Mouse (Mus musculus) A20 (cell line): ENCODE measurements around the gene Cd22.
"Not testable (repeated sequence)": the region's sequence is repeated elsewhere in the genome, so short reads cannot be mapped to it uniquely, and the experiment has no call there.

Experiments
- DNase-seq: peaks from one replicate; pipeline ENCODE4 v3.0.0-alpha.2; 2011; ENCODE audit warnings: low read depth, low spot score

Gene Cd22

DNA sequence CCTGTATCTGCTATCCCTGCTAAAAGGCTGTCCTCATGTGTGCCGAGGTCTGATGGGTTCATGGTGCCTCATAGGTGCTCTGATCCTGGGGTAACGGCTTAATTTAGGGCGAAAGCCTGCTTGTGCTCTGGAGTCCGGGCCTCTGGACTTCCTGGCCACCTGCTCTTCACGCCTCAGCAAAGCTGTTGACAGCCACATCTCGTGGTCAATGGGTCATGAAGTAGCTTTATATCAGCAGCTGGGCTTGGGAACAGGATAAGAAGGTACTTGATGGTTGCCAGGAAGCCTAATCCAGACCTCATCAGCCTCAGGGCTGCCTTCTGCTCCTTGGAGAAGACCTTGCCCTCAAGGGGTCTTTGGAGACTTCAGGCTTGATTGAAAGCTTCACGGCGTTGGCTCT lies 16.8 kb downstream of the Cd22 start:
- peak; percentile 85 for DNase-seq

DNA sequence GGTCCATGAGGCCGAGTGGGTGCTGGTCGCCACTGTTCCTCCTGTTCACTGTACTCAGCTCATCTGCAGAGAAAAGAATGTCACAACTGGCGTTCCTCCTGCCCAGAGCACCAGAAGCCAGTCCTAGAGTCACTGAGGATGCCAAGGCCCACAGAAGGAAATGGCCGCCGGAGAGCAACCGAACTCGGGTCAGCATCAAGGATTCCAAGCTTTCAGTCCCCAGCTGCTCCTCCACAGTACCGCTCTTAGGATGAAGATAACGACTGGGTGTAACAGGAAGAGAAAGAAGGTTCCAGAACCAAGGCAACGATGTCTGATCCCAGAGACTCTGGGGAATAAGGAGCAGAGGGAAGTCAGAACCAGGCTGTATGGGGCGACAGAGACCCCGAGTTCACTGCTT lies 18.7 kb downstream of the Cd22 start, which contains the start of gene Ffar1:
Ffar1 (minus strand) TSS at position 101 of the 400 bp plus-strand sequence.
- DNase-seq: no peak

DNA sequence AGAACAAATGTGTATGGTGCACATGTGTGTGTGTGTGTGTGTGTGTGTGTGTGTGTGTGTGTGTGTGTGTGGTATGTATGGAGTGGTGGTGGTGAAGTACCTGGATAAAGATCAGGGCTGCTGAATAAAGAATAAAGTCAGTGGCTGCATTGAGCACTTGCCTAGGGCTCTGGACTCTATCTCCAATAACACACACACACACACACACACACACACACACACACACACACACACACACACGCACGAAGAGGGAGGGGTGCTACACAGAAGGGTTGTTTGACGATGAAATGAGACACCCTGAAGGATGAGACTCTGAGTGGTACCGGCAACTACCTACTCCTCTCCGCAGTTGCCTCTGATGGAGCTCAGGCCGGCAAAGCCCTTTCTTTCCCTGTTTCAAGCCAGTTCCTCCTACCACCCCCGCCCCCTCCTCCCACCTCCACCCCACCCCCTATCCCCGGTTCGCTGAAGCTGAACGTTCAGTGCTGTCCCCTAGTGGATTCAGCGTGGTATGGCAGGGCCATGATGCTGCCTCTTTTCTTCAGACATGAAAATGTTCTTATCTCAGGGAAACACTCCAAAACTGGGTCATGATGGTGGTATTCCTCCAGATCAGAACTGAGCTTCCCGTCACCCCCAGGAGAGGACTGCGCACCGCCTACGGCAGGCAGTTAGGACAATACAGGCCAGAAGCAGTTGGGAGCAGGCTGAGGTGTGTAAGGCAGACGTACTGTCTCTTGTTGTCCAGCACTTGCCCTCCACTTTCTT lies 20.3 kb downstream of the Cd22 start:
- DNase-seq: peak; percentile 56

DNA sequence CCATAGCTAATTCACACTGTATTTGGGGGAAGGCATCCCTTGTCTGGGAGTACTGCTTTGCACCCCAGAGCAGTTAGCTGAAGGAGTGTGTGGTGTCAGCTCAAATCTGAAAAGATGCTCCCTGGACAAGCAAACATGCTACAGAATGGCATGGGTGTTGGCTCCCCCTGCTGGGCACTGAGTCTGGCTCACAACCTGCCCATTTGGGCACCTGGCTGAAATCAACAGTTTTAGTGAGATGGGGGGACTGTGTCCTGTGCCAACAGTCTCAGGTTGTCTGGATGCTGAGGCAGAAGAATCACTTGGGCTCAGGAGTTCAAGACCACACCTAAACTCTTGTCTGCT lies 20.9 kb downstream of the Cd22 start:
- DNase-seq: peak; percentile 90

GRCm38 (mm10) chr7:30857746-30858145 lies 22.4 kb downstream of the Cd22 start:
- DNase-seq: peak; percentile 66

GRCm38 (mm10) chr7:30856078-30856477 lies 24.1 kb downstream of the Cd22 start, which contains the start of gene Ffar3:
Gene Ffar3, minus strand, starts transcription at chr7:30856178.
- no peak for DNase-seq

DNA sequence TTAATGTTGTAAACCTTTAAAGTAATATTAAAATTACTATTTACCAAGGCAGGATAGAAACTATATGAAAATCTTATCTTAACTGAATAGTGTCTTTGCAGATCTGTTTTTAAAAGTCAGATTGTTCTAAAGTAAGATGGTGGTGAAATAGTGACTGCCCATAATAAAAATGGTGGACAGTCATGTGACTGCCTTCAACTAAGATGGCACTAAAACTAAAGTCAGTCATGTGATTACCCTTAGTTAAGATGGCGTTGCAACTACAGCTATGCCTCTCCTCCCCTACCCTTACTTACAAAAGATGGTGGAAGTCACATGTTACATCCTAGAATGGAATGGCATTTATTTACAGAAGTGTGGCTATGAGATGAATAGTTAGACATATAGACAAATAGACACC lies 28.7 kb downstream of the Cd22 start:
- no peak for DNase-seq

DNA sequence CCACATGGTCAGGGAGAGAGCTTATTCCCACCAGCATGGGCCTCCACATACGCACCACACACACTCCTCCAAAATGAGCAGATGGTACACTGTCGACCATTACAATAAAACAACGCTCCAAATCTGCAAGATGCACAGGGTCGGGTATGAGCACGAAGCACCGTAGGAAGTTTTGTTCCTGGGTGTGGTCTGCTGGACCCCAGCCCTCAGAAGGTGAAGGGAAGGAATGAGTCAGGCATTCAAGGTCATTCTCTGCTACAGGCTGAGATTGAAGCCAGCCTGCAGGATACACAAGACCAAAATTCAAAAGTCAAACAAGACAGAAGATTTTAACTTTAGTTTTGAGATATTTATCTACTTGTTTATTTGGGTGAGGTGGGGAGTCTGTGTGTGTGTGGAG lies 32.2 kb downstream of the Cd22 start:
- DNase-seq: no peak

DNA sequence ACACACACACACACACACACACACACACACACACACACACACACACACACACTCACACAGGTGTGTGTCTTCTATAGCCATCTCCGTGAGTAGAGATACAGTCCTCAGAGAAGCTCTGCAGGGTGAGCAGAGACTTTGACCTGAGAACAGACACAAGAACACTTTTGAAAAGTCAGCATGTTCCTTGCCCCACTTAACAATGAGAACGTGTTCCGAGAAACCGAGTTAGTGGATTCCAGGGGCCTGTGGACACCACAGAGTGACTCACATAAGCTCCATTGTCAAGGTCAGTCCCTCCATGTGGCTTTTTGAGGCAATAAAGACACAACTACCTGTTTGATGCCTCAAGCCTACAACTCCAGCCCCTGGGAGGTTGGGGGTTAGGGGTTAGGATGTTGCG lies 32.8 kb downstream of the Cd22 start:
- DNase-seq: no peak

- DNase-seq: no peak
These were observed 33.6 kb downstream of the Cd22 start for GRCm38 (mm10) chr7:30846505-30847053.

DNA sequence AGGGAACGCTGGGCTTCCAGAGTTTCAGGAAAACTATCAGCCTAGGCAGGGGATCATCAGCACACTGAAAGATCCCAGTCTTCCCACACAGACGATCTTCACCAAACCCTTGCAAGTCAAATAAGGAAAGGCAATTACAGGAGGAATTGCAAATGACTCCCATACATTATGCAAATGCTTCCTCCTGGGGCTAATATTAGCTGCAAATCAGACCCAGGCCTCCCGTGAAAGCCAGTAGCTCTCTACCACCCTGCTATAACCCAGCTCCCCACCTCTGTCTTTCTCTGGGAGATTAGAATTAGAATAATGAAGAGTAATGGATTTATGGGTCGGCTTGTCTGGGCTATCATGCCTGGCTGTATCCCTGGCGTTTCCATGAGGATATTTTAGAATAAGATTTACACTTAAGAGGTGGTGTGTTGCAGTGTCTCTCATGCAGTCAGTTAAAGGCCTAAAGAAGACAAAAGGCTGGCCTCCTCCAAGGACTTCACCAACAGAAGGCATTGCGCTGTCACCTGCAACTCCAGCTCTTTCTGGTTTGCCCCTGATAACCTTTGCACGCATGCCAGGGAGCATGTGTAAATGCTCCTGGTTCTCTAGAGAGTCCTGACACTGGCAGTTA lies 35.4 kb downstream of the Cd22 start:
- no peak for DNase-seq

DNA sequence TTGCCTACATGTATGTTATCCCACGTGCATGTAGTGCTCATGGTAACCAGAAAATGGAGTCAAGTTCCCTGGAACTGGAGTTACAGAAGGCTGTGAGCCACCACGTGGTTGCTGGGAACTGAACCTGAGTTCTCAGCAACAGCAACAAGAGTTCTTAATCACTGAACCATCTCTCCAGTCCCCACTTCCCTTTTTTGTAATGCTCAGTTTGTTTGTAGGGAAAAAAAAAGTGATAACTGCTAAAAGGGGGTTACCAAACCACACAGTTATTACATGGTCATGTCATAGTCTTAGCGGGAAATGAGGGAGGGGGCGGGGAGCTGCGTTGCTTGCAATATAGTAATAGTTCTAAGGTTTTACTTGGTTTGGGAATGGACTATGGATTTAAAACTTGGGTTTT lies 38.0 kb downstream of the Cd22 start:
- DNase-seq: peak; percentile 90

- no peak for DNase-seq
These were observed 38.8 kb downstream of the Cd22 start for GRCm38 (mm10) chr7:30841379-30841778.

GRCm38 (mm10) chr7:30840306-30840705 lies 39.8 kb downstream of the Cd22 start:
- DNase-seq: no peak

- DNase-seq: no peak
These were observed 42.9 kb downstream of the Cd22 start for GRCm38 (mm10) chr7:30837277-30837676.

- DNase-seq: peak; percentile 63
These were observed 47.5 kb downstream of the Cd22 start for GRCm38 (mm10) chr7:30832684-30833083.

GRCm38 (mm10) chr7:30832261-30832660 lies 47.9 kb downstream of the Cd22 start:
- DNase-seq: peak; percentile 79

DNA sequence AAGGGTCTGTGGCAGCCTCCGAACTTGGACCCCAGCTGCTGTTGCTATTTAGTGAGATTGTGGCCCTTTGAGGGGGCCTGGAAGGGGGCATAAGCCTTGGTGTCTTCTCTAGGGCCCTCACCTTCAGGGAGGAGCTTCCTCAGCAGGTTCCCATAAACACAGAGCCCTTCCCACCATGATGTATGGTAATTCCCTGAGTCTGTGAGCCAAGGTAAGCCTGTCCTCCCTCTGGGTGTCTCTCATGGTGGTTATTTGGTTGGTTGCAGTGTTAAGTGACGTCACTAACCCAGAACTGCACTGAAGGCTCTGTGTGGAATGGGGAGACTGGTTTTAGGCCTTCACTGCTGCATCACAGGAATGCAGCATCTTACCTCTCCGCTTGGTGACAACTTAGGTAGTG lies 50.7 kb downstream of the Cd22 start:
- no peak for DNase-seq

- DNase-seq: not testable (repeated sequence)
These were observed 51.3 kb downstream of the Cd22 start for GRCm38 (mm10) chr7:30828871-30829270.

GRCm38 (mm10) chr7:30826660-30827059 lies 53.5 kb downstream of the Cd22 start:
- DNase-seq: no peak

DNA sequence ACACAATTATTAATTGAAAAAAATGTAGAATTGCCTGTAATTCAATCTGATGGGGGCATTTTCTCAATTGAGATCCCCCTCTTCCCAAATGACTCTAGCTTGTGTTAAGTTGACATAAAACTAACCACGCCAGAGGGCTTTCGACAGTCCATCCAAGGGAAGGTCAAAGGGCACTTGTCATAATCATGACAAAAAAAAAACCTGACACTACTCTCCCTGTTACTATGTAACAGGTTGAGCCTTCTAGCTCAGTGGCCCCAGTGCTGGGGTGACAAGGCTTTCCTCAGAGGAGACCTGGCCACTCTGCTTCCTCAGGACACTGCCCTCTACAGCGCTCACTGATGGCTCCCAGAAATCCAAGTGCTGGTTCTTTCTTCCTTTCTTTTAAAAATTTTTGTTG lies 55.8 kb downstream of the Cd22 start:
- no peak for DNase-seq

DNA sequence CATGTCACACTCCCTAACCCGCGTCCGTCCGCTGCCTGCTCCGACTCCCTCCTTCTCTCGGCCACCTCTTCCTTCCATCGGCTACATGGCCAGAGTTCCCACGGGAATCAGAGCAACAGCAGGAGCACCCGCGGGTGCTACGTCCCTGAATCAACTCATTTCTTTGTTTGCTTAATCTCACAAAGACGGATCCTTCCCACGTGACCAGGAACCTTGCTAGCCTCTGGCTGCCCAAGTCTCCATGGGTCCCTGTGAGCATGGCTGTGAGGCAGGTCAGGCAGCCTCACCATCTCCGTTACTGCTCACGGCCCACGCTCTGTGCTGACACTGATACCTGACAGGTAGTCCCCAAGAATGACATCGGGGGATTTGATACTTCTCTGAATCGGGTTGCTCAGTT lies 56.5 kb downstream of the Cd22 start, which contains the start of gene Ffar2:
Ffar2 (minus strand) TSS at position 101 of the 400 bp plus-strand sequence.
- DNase-seq: no peak

GRCm38 (mm10) chr7:30821532-30821931 lies 58.6 kb downstream of the Cd22 start:
- no peak for DNase-seq
